Mouse (Mus musculus): ENCODE measurements around the gene Nemp1. TPM values are rescaled to one million over a fixed set of nuclear protein-coding genes. Genes with fewer than 3 reads are reported as not detected.
A peak's percentile ranks its signal among the peaks of the same experiment; 100 is the strongest.

Gene Nemp1
- total RNA-seq (2015) (15.2 and 18.4 TPM in 2 replicates), total RNA-seq (2017) (17.0 and 17.5 TPM in 2 replicates)

DNA sequence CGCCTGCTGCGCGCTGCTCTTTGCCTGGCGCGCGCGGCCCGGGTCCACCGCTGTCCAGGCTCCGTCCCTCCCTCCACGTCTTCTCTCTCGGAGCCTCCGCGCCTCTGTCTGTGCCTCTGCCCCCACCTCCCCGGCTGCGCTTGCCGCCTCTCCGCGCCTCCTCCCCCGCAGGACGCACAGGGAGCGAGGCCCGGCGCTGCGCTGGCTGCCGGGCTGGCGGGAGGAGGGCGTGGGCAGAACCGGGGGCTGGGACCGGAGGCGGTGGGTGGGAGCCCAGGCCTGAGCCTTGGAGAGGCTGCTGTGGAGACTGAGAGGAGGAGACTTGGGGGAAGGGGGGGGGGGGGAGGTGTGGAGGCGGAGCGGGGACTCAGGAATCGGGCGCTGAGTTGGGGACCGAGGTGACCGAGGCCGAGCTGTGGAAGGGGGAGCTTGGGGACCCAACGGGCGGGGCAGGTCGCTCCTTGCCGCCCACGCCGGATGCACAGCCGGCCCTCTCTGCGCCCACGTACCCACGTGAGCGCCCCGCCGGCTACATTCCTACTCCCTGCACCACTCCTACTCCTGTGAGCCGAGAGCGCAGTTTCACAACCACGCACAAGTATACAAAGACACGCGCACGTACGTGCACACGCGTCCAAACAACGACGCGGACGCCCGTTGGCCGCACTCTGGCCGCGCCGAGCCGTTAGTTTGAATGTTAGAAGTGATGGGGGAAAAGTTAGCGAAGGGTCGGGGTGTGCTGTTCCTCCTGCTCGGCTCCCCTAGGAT is at the start of gene Nemp1:
Gene Nemp1 (plus strand): TSS at position 401 of the 768 bp plus-strand sequence.
- peak; percentile 33 for ATAC-seq (ENCODE audit: poor library complexity, severe bottlenecking)

DNA sequence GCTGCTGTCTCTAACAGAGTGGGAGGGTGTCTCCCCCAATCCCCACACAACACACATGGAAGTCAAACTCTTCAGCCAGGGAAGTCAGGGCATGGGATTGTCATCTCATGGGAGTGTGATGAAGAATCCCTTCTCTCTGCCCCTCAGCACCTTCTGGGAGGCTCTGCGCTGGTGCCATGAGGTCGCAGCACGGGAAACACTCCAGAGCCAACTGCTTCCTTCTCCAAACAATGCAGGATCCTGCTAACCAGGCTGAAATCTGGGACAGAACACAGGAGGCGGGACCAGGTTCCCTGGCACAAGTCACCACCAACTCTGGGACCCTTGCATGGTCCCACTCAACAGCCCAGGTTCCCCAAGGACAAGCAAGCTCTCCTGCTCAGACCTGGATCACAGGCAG is 49.4 kb upstream of the Nemp1 start:
- no peak for ATAC-seq (ENCODE audit: poor library complexity, severe bottlenecking)

DNA sequence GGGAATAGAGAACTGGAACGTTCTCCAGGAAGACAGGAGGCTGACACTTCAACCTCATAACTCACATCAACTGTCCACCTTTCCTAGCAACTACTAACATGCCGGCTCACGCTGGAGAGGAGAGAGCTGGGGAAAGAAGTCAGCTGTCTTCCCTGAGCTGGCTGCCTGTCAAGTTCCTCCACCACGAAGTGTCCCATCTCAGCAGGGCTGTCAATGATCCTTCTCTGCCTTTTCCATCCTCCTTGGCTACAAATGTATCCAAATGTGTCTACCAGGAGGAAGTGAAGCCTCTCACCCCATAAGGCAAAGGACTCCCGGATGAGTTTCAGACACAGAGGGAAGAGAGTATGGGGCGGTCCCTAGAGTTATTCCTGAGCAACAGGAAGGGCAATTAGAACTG is 48.5 kb upstream of the Nemp1 start:
- ATAC-seq (ENCODE audit: poor library complexity, severe bottlenecking), result no peak

DNA sequence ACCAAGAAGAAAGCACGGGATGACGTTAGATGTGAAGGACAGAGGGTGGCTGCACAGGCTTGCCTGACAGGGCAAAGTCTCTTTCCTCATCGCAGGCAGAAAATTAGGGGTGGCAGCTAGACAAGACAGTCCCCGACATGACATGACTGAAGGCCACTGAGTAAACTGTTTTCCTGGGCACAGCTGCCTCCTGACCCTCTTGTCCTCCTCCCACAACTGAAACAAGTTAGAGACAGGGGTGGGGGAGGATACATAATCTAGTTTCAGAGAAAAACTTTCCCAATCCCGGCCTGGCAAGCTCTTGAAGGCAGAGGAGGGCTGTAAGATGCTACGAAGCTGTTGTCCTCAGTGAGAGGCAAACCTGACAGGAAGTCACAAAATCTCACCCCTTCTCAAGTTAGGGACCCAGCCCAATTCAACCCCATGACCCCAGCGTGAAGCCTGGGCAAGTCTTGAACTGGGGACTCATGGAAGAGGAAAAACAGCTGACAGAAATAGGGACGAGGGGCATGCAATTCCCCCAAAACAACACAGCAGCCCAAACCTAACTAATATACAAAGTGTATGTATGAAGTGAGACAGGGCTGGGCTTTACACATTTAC is 47.5 kb upstream of the Nemp1 start:
- no peak for ATAC-seq (ENCODE audit: poor library complexity, severe bottlenecking)

DNA sequence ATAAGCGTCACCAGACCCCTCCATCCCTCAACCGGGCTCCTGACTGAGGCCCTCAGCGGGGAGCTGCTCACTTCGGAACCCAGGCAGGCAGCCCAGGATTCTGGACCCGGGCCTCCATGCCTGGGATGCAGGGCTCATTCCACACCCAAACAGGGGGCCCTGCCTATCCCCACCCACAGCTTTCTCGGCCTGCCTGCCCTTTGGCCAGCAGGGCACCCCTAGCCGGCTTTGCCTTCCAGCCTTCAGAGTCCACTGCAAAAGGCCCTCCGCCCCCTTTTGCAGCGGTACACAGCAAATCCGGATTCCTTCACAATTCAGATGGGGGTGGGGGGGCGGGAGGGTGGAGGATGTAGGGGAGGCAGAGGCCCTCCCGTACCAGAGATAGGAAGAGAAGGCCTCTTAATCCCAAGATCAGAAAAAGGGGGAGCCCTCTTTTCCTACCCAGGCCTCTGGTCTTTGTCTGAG is 46.7 kb upstream of the Nemp1 start:
- ATAC-seq (ENCODE audit: poor library complexity, severe bottlenecking), result no peak

DNA sequence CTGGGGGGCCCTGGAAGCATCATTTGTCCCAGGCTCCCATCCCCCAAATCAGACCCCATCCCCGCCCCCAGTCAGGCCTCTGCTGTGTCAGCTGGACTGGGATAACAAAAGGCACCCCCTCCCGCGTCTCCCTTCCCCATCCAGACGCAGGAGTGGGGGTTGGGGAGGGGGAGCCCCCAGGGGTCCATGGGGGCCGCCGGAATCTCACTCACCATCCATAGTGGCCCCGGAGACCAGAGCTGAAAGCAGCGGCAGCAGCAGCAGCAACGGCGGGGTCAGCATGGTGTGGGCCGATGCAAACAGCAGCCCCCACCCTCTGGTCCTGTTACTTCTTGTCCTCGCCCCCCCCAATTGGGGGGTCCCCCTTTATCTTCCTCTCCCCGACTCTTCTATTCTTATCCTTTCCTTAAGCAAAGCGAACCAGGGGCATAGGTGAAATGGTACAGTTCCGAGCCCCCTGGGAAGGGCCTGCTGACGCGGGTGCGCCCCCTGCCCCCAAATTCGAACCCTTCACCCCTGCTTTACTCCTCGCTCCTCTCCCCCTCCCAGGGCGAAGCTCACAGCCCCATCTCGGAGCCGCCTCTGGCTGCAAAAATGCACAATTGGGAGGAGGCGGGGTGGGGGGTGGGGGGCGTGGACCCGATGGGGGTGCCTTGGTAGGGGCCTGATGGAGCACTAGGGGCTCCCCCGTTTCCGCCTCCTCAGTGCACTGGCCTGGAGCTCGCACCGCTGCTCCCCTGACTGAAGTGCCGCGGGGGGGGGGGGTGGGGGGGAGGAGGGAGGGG is 46.1 kb upstream of the Nemp1 start, which contains the start of gene Lrp1:
Gene Lrp1 (minus strand): TSS at position 743 of the 785 bp plus-strand sequence.
- ATAC-seq (ENCODE audit: poor library complexity, severe bottlenecking), result 0 out of 2 replicates have a peak, but pooled peaks have one; percentile 1

DNA sequence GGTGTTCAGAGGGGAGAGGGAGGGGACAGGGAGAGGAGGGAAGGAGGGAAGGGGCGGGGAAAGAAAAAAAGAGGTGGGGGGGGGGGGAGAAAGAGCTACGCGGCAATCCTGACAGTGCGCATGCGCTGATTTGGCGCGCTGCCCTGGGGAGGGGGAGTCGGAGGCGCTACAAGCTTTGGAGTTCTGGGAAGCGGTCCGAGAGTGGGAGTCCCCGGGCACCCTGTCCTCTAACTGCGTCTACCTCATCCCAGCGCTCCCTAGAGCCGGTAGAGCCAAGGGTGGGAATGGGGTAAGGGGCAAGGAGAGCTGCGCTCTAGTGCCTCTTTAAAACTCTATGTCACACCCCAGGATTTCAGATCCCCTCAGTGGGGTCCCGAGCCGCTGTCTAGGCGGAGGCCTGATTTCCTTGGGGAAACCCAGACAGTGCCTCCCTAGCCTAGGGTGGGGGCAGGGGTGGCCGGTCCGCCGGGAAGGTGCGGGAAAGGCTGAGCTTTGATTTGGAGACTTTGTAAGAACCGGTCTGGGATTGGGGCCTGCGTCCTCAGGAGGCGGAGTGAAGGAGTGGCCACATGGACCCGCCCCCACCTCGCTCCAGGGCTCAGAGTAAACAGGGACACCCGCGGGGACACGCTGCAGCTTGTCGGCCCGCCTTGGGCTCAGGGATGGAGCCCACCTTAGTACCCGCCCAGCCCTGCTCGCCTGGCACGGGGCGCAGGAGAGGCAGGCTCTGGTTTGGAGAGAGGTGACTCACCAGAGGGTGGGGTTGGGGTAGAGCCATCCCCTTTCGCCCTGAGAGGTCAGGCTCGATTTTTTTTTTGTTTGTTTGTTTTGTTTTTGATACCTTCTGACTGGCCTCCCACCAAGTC is 45.3 kb upstream of the Nemp1 start:
- peak; percentile 80 for ATAC-seq (ENCODE audit: poor library complexity, severe bottlenecking)

DNA sequence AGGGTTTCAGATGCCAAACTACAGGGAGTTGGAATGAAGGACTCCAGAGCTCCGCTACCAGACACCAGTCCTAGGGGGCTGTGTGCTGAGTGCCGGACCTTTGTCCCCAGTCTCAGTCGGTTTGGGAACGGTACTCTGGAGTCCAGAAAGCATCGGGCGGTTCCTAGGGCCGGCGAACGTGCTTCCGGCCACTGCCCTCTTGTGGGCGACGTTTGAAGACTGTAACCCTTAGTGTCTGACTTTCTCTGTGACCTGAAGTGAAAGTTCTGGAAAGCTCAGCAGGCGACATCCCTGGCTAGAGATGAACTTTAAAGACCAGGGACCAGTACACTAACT is 44.7 kb upstream of the Nemp1 start:
- peak; percentile 68 for ATAC-seq (ENCODE audit: poor library complexity, severe bottlenecking)

DNA sequence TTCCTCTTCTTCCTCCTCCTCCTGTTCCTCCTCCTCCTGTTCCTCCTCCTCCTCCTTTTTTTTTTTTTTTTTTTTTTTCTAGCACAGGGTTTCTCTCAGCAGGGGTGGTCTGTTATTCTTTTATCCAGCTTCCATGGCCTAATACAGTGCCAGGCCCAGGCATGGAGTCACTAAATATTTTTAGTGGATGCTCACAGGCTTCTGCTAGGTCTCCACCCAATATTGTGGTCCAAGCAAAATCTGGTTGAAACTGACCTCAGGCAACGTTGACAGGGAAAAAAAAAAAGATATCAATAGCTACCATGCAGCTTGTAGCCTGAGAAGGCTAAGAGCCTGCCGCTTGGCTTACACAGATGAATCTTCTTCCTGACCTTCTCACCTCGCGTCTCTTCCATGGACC is 44.0 kb upstream of the Nemp1 start:
- ATAC-seq (ENCODE audit: poor library complexity, severe bottlenecking), result no peak

DNA sequence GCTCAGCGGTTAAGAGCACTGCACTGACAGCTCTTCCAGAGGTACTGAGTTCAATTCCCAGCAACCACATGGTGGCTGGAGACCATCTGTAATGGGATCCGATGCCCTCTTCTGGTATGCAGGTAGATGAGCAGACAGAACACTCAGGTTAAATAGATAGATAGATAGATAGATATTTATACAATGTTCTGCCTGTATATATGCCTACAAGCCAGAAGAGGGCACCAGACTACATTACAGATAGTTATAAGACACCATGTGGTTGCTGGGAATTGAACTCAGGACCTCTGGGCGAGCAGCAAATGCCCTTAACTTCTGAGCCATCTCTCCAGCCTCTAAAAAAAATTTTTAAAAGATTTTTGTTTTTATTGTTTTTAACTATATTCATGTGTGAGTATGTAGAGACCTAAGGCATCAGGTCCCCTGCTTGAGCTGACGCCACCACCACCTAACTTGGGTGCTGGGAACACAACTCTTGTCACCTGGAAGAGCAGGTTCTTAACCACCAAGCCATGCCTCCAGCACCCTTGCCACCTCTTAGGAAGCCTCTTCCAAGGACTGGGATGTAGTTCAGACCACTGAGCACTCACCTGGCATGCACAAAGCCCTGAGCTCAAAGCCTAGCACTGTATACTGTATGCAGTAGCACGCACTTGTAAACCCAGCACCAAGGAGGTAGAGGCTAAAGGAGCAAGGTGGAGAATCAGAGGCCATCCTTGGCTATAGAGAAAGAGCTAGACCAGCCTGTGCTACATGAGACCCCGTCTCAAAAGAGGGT is 43.1 kb upstream of the Nemp1 start:
- ATAC-seq (ENCODE audit: poor library complexity, severe bottlenecking), result no peak

DNA sequence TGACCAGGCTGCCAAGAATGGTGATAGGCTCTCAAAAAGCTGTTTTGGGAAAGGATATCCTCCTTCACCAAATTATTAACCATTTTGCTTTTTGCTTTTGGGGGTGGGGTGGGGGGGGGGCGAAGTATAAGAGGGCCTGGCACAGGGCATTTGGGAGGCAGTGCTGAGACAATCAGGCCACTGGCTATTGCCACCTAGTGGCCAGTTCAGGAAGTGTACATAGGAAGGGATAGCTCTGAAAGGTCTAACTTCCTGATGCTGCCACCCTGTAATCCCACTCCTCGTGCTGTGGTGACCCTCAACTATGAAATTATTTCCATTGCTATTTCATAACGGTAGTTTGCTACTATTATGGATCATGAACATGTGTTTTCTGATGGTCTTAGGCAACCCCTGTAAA is 40.3 kb upstream of the Nemp1 start:
- ATAC-seq (ENCODE audit: poor library complexity, severe bottlenecking), result peak; percentile 48

DNA sequence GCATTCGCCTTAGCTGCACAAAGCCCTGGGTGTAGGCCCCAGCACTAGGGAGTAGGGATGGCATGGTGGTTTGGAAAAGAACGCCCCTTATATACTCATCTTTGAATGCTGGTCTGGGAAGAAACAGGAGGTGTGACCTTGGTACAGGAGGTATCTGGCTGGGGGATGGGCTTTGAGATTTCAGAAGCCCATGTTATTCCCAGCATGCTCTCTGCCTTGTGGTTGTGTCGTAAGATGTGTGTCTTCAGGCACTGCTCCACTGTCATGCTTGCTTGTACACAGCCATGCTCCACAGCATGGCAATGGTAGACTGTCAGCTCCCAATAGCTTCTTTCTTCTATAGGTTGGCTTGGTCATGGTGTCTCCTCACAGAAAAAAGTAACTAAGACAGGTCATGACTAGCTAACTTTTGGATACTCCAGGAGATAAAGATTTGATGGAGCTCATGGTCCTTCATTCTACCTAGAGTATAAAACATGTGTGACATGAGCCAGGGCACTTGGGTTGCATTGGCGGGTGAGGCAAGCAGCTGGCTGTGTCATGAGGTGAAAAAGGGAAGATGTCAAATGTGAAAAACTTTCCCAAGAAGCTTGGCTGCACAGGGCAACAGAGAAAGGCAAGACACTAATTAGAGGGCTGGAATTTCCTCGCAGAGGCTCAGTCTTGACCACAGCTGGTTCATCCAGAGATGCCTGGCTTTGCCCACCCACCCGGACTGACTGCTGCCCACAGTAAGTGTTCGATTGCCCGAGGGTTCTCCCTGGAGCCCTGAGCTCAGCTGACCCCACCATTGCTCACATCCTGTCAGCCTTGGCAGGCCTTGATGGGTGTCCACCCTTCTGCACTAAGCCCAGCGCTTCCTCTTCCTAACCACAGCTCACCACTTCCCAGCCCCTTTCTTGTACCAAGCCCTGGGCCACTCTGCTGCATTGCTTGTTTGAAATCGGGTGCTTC is 35.2 kb upstream of the Nemp1 start:
- peak; percentile 90 for ATAC-seq (ENCODE audit: poor library complexity, severe bottlenecking)

DNA sequence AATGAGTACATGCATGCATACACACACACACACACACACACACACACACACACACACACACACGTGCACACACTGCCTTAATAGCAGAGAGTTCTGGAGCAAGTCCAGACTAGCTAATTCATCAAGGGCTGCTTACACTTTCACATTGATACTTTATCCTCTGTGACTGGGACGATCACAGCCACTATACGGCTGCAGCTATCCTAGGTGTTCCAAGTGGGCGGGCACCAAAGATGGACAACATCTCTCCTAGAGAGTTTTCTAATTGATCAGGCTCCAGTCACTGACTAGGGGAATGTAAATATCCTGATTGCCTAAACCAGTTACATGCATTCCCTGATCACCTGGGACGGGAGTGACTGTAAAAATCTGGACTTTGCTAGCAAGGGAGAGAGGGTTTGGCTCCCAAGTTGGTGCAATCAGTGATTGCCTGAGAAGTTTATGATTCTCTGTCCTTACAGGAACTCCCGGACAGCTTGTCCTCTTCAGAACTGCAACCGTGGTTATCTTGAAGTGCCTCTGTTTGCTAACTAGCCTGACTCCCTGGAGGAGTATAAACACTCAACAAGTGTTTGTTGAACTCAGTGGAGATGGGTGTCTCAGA is 33.9 kb upstream of the Nemp1 start:
- ATAC-seq (ENCODE audit: poor library complexity, severe bottlenecking), result no peak

DNA sequence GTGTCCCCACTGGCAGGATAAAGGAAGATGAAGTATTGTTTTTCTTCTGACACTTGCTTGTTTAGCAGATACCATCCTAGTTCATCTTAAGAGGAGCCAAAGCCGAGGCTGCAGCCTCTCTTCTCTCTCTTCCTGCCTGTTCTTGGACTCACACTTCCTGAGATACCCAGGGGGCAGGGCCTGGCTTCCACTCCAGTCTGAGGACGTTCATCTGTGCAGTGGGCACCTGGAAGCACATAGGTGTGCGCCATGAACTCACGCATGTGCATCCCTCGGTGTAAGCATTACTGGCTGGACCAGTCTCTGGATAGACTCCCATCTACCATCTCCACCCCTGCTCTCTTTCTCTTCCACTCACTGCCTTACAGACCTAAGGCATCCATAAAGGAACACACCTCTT is 26.3 kb upstream of the Nemp1 start:
- ATAC-seq (ENCODE audit: poor library complexity, severe bottlenecking), result no peak

DNA sequence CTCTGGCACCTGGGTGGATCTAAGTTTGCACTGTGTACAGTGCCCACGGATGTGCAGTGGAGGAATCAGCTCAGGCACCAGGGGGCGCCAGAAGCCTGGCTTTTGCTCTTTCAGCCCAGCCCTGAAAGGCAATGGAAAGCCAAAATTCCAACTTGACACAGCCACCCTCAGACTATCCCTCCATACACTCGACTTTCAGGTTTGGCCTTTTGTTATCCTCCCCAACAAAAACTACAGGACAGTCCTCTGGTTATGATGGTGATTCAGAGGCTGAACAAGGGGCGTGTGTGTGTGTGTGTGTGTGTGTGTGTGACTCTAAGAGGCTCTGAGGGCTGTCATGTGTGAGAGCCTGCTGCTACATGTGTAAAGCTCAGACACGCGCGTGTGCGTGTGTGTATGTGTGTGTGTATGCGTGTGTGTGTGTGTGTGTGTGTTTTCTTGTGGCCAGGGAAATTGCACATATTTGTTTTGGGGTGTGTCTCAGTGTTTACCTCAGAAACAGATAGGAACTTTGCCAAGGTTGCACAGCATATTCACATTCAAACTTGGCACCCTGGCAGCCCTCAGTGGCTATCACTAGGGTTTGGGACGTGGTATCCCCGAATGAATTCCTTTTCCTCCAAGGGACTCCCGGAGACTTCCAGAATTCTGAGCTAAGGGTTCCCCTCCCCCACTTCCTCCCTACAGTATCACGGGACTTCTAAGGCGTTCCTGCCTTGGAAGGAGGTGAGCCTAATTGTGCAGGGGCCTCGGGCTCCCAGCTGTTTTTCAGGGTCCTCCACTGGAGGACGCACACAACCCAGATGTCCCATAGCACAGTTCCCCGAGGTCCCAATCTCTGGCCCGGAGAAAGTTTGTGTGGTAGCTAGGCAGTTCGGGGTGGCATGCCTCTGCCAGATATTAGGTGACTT is 24.6 kb upstream of the Nemp1 start:
- peak; percentile 41 for ATAC-seq (ENCODE audit: poor library complexity, severe bottlenecking)

DNA sequence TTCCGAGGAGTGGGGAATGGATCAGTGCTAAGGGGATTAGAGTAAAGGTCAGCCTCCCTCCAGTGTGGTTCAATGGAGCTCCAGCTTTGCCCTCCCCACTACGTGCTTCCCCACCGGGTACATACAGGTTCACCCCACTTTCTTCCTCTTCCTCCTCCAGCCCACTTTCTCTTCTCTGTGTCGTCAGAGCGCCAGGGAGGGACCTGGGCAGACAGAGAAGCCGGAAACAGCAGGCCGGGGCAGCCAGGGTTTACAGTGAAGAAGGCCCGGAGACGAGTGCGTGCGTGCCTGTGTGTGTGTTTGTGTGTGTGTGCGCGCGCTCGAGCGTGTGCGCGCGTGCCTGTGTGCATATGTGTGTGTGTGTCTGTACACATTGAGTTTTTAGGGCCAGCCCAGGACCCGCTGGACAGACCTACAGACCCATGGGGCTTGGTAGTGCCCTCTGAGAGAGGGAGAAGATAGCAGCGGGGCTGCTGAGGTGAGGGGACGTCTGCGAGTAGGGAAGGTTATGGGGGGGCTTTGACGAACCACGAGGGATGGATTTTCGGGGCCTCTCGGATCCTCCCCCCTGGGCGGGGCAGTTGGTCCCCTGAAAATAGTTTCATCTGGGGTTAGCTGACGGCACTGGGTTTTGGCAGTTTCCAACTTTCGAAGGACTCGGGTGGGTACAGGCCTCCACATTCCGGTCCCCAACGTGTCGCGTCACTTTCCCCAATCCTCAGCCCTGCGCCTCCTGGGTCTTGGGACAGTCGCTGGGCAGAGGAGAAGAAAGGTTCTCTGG is 23.7 kb upstream of the Nemp1 start, which contains the start of gene Stat6:
Gene Stat6 (plus strand): TSS at position 215 of the 781 bp plus-strand sequence.
- ATAC-seq (ENCODE audit: poor library complexity, severe bottlenecking), result peak; percentile 79
